Mouse (Mus musculus) left cerebral cortex, adult 18-20 months (tissue): ENCODE results near the gene Tnfaip8l2. TPM values are rescaled to one million over a fixed set of nuclear protein-coding genes. Genes with fewer than 3 reads are reported as not detected.
"Not testable (repeated sequence)": the region's sequence is repeated elsewhere in the genome, so short reads cannot be mapped to it uniquely, and the experiment has no call there.

Source experiments
- DNase-seq, 2 experiments: peaks; one replicate each; pipeline ENCODE4 v3.0.0; 2021 to 2022; ENCODE audit warnings: low spot score in 2 of 2, mixed read lengths in 1 of 2
- microRNA-seq, 2 experiments: library from miRNA; unstranded; fragments of <30 nt; microRNA quantifications; one replicate each; pipeline ENCODE4 v1.2.0; 2021
- total RNA-seq, 2 experiments: library from RNA; stranded (reverse); gene quantifications; 2 replicates each; pipeline ENCODE4 v1.2.3; 2021

The Tnfaip8l2 gene
- total RNA-seq, 2 experiments from 2014 or later = 1.5 to 1.6 TPM

GRCm38 (mm10) chr3:95121580-95121979 lies 20.6 kb downstream of the Tnfaip8l2 start:
- DNase-seq = no peak

DNA sequence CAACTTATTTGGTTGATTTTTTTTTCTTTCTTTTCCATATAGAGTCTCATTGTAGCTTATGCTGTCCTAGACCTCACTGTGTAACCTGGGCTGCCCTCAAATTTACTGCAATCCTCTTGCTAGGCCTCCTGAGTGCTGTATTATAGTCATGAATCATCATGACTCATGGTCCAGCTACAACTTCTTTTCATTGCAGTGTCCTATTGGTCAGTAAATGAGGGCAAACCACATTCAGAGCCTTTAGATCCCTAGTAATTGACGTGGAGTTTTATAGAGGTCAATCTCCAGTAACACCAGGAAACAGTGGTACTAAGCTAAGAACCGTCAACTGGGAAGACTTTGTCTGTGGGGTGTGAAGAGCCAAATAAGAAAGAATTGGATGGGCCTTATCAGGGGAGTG lies 24.4 kb downstream of the Tnfaip8l2 start:
- no peak for DNase-seq

- no peak for DNase-seq
These were observed 29.4 kb downstream of the Tnfaip8l2 start for GRCm38 (mm10) chr3:95112760-95113159.

DNA sequence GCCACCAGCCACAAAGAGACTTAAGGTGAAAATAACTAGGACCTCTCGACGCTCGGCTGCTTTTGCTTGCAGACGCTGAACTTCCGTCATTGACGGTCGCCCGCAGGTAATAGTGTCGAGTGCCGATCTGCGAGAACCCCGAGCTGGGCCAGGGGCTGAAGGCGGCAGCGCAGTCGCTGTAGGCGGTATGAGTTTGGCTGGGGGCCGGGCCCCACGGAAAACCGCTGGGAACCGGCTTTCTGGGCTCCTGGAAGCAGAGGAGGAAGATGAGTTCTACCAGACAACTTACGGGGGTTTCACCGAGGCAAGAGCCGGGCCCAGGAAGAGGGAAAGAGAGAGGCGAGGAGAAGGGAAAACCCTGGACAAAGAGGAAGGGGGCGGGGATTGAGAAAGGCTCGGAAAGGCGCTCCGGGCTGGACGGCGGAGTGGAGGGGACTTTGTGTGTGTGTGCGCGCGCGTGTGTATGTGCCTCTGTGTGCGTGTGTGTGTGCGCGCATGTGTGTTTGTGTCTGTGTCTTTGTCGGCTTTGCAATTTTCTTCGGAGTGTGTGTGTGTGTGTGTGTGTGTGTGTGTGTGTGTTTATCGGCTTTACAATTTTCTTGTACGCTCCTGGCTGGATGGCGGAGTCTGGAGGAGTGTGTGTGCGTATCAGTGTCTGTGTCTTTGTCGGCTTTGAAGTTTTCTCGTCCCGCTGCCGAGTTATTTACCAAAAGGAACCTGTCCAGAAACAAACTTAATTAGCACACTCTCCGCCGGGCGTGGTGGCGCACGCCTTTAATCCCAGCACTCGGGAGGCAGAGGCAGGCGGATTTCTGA lies 31.0 kb downstream of the Tnfaip8l2 start, which contains the start of gene Vps72:
Gene Vps72, plus strand, starts transcription at position 112 of the 816 bp plus-strand sequence.
- DNase-seq = peak; percentile 88 to 93

- DNase-seq = no peak
These were observed 34.3 kb downstream of the Tnfaip8l2 start for GRCm38 (mm10) chr3:95107898-95108297.

GRCm38 (mm10) chr3:95107308-95107707 lies 34.9 kb downstream of the Tnfaip8l2 start:
- DNase-seq = not testable (repeated sequence)

DNA sequence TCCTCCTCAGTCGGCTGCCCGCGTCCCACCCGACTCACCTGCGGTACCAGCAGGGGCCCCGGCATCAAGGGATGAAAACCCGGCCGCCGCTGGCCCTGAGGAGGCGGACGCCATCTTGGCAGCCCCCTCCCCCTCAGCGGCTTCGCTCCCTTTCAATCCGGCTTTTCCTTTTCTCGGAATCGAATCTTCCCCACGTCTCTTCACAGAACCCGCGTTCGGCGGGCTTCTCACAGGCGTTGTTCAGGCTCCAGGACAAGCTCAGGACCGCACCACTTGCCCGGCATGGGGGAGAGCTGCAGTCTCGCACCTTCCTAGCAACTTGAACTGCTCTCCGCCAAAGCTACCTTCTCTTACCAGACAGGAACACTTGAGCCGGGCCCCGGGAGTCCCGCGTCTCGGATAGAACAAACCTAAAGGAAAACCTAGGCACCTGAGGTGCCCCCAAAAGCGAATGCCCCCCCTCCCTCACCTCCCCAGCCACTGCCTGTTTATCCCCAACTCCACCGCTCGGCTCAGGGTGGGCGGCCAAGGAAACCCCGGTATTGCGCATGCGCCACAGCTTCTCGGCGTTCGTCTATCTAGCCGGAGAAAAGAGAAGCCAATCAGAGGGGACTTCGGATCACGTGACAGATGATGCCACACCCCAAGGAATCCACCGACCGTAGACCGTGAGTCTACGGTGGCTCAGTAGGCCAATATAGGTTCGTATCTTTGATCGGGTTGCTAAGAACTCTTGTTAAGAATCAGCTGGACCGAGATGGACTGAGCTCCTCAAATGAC lies 35.6 kb downstream of the Tnfaip8l2 start, which contains the start of gene Pip5k1a:
Gene Pip5k1a, minus strand, starts transcription at position 593 of the 780 bp plus-strand sequence.
- DNase-seq = peak; percentile 97 to 98

GRCm38 (mm10) chr3:95105586-95106337 lies 36.4 kb downstream of the Tnfaip8l2 start:
- DNase-seq = no peak

- peak; percentile 59 to 66 for DNase-seq
These were observed 37.0 kb downstream of the Tnfaip8l2 start for GRCm38 (mm10) chr3:95105121-95105520.

GRCm38 (mm10) chr3:95100854-95101253 lies 41.3 kb downstream of the Tnfaip8l2 start:
- no peak for DNase-seq

Small RNAs within 50 kb of the gene (microRNA-seq; reads per million reads assigned to microRNA genes)
- gene Mir8099-1 = 0 reads per million in 2 experiments

Other genes with a start within 250 kb of the Tnfaip8l2 start
- 10 to 100 TPM in 1 of 2 experiments, 1 to 10 TPM in 1; 9.9 to 10.5 TPM for gene Selenbp1, start 209.3 kb downstream of the Tnfaip8l2 start, total RNA-seq
- gene Rfx5, start 188.3 kb downstream of the Tnfaip8l2 start, total RNA-seq = 10 to 100 TPM; 23.1 to 24.5 TPM
- 10 to 100 TPM; 60.9 to 62.2 TPM for gene Pi4kb, start 167.6 kb downstream of the Tnfaip8l2 start, total RNA-seq
- gene Zfp687, start 126.9 kb downstream of the Tnfaip8l2 start, total RNA-seq = 10 to 100 TPM; 23.1 to 24.6 TPM
- 100 to 1,000 TPM; 165 to 171 TPM for gene Psmd4, start 99.7 kb downstream of the Tnfaip8l2 start, total RNA-seq
- gene Pip5k1a, start 35.4 kb downstream of the Tnfaip8l2 start, total RNA-seq = 10 to 100 TPM; 53.1 to 61.1 TPM
- 10 to 100 TPM; 41.7 to 44.4 TPM for gene Vps72, start 31.3 kb downstream of the Tnfaip8l2 start, total RNA-seq
- under 1 TPM in 1 of 2 experiments, not detected in 1; 0.73 TPM for gene Tmod4, start 17.9 kb downstream of the Tnfaip8l2 start, total RNA-seq
- gene Scnm1, start 8.3 kb downstream of the Tnfaip8l2 start, total RNA-seq = 10 to 100 TPM; 45.3 to 47.6 TPM
- gene Lysmd1, start 8.3 kb downstream of the Tnfaip8l2 start, total RNA-seq = 10 to 100 TPM; 15.8 to 17.1 TPM
- gene Sema6c, start 18.1 kb upstream of the Tnfaip8l2 start, total RNA-seq = 10 to 100 TPM; 24.4 to 27.0 TPM
- gene Gabpb2, start 75.6 kb upstream of the Tnfaip8l2 start, total RNA-seq = 10 to 100 TPM in 1 of 2 experiments, 1 to 10 TPM in 1; 9.6 to 10.4 TPM
- 10 to 100 TPM; 57.0 to 60.1 TPM for gene Cdc42se1, start 86.4 kb upstream of the Tnfaip8l2 start, total RNA-seq
- gene Mllt11, start 89.8 kb upstream of the Tnfaip8l2 start, total RNA-seq = 100 to 1,000 TPM; 265 to 266 TPM
- gene Gm128, start 99.2 kb upstream of the Tnfaip8l2 start, total RNA-seq = under 1 TPM in 1 of 2 experiments, not detected in 1; 0.37 TPM
- under 1 TPM in 1 of 2 experiments, not detected in 1; 0.63 TPM for gene Bnipl, start 108.8 kb upstream of the Tnfaip8l2 start, total RNA-seq
- gene Mindy1, start 139.0 kb upstream of the Tnfaip8l2 start, total RNA-seq = 10 to 100 TPM; 17.0 to 19.7 TPM
- gene Prune1, start 139.7 kb upstream of the Tnfaip8l2 start, total RNA-seq = 10 to 100 TPM; 24.3 to 24.4 TPM
- gene Anxa9, start 164.8 kb upstream of the Tnfaip8l2 start, total RNA-seq = under 1 TPM; 0.59 to 0.91 TPM
- gene Cers2, start 172.4 kb upstream of the Tnfaip8l2 start, total RNA-seq = 10 to 100 TPM; 42.0 to 43.5 TPM
- 10 to 100 TPM; 33.1 to 34.7 TPM for gene Setdb1, start 214.8 kb upstream of the Tnfaip8l2 start, total RNA-seq